Mouse (Mus musculus) urinary bladder, postnatal 4 days (tissue): ENCODE measurements around the gene Mt2.

ENCODE experiments used
- DNase-seq, 2 experiments: peaks; one replicate each; pipeline ENCODE4 v3.0.0; 2021 to 2022; ENCODE audit warnings: low spot score in 2 of 2

Gene Mt2

GRCm38 (mm10) chr8:94199202-94199869 is 26.9 kb downstream of the Mt2 start:
- no peak for DNase-seq

- DNase-seq = no peak
Measured at GRCm38 (mm10) chr8:94204043-94204442, 31.6 kb downstream of the Mt2 start.

- peak; percentile 51 to 78 for DNase-seq
Measured at GRCm38 (mm10) chr8:94205736-94206135, 33.3 kb downstream of the Mt2 start.

- no peak for DNase-seq
Measured at GRCm38 (mm10) chr8:94206256-94206655, 33.8 kb downstream of the Mt2 start.

GRCm38 (mm10) chr8:94207491-94207890 is 35.0 kb downstream of the Mt2 start:
- no peak for DNase-seq

GRCm38 (mm10) chr8:94209639-94210038 is 37.2 kb downstream of the Mt2 start:
- DNase-seq = no peak

- no peak for DNase-seq
Measured at GRCm38 (mm10) chr8:94210225-94210624, 37.8 kb downstream of the Mt2 start.

- no peak for DNase-seq
Measured at GRCm38 (mm10) chr8:94213819-94214218, 41.4 kb downstream of the Mt2 start.

- DNase-seq = peak; percentile 98
Measured at GRCm38 (mm10) chr8:94214252-94215173, 42.0 kb downstream of the Mt2 start, which contains the start of gene Nup93. TSS of gene Nup93 (plus strand) at chr8:94214564.
